Mouse (Mus musculus): Measurements from ENCODE around the gene Bach1. TPM values are rescaled to one million over a fixed set of nuclear protein-coding genes. Genes with fewer than 3 reads are reported as not detected.

The Bach1 gene
- 19.2 and 19.3 TPM in 2 replicates for polyA plus RNA-seq (2014; fragmentation: Nextera tagmentation; extraction: Ambion mirVana)

- Histone ChIP-seq H3K27me3 (ENCODE audit: control insufficient read depth, insufficient read depth, low read length) (no peaks in the 10 kb centered on the region), H3K4me3 (ENCODE audit: low read depth, low read length) (peak within 1 kb of the TSS; percentile 85), H3K27ac (ENCODE audit: low read depth, low read length) (peak within 1 kb of the TSS; percentile 88), H3K9me3 (ENCODE audit: control insufficient read depth, low read length) (no peaks in the 10 kb centered on the region), H3K36me3 (ENCODE audit: control insufficient read depth, insufficient read depth, low read length) (no peaks in the 10 kb centered on the region), H3K4me2 (peak within 1 kb of the TSS; percentile 76), H3K9ac (ENCODE audit: low read length) (peak within 1 kb of the TSS; percentile 95), H3K4me1 (ENCODE audit: control insufficient read depth, insufficient read depth, low read length) (peaks cover 9% of the 10 kb centered on the region)
- DNase-seq (ENCODE audit: low spot score, missing footprints) (peak; percentile 100), ATAC-seq (ENCODE audit: low FRiP score) (peak; percentile 95)
- under 1% methylated on average over 40 of the region's 84 CpGs for WGBS
Measured at GRCm38 (mm10) chr16:87698692-87699305, at the start of gene Bach1. TSS of gene Bach1 (plus strand) at chr16:87698945.

GRCm38 (mm10) chr16:87652344-87652743 lies 46.4 kb upstream of the Bach1 start:
- Histone ChIP-seq H3K4me1 (ENCODE audit: control insufficient read depth, insufficient read depth, low read length) (no peaks in the 10 kb centered on the region), H3K4me2 (no peak overlapping the region), H3K9me3 (ENCODE audit: control insufficient read depth, low read length) (no peaks in the 10 kb centered on the region), H3K36me3 (ENCODE audit: control insufficient read depth, insufficient read depth, low read length) (no peaks in the 10 kb centered on the region), H3K27me3 (ENCODE audit: control insufficient read depth, insufficient read depth, low read length) (no peaks in the 10 kb centered on the region), H3K27ac (ENCODE audit: low read depth, low read length) (no peak overlapping the region), H3K9ac (ENCODE audit: low read length) (no peak overlapping the region), H3K4me3 (ENCODE audit: low read depth, low read length) (no peak overlapping the region)
- no peak; the same call in 1 of the 2 replicates for ATAC-seq (ENCODE audit: low FRiP score)
- no peak for DNase-seq (ENCODE audit: low spot score, missing footprints)
- 72% methylated on average over 8 of the region's 8 CpGs for WGBS

GRCm38 (mm10) chr16:87652924-87653323 lies 45.8 kb upstream of the Bach1 start:
- no peaks in the 10 kb centered on the region for H3K27me3 ChIP-seq (ENCODE audit: control insufficient read depth, insufficient read depth, low read length)
- no peak overlapping the region for H3K4me3 ChIP-seq (ENCODE audit: low read depth, low read length)
- ATAC-seq (ENCODE audit: low FRiP score) = no peak
- H3K27ac ChIP-seq (ENCODE audit: low read depth, low read length) = no peak overlapping the region
- H3K9me3 ChIP-seq (ENCODE audit: control insufficient read depth, low read length) = no peaks in the 10 kb centered on the region
- no peaks in the 10 kb centered on the region for H3K4me1 ChIP-seq (ENCODE audit: control insufficient read depth, insufficient read depth, low read length)
- 90% methylated on average over 13 of the region's 13 CpGs for WGBS
- H3K9ac ChIP-seq (ENCODE audit: low read length) = no peak overlapping the region
- DNase-seq (ENCODE audit: low spot score, missing footprints) = no peak
- H3K36me3 ChIP-seq (ENCODE audit: control insufficient read depth, insufficient read depth, low read length) = no peaks in the 10 kb centered on the region
- no peak overlapping the region for H3K4me2 ChIP-seq

GRCm38 (mm10) chr16:87654016-87654575 lies 44.6 kb upstream of the Bach1 start:
- 87% methylated on average over 11 of the region's 11 CpGs for WGBS
- no peaks in the 10 kb centered on the region for H3K4me1 ChIP-seq (ENCODE audit: control insufficient read depth, insufficient read depth, low read length)
- no peak for DNase-seq (ENCODE audit: low spot score, missing footprints)

GRCm38 (mm10) chr16:87655005-87655404 lies 43.7 kb upstream of the Bach1 start:
- Histone ChIP-seq H3K27ac (ENCODE audit: low read depth, low read length) (no peak overlapping the region), H3K27me3 (ENCODE audit: control insufficient read depth, insufficient read depth, low read length) (no peaks in the 10 kb centered on the region), H3K4me2 (no peak overlapping the region), H3K9me3 (ENCODE audit: control insufficient read depth, low read length) (no peaks in the 10 kb centered on the region), H3K4me1 (ENCODE audit: control insufficient read depth, insufficient read depth, low read length) (no peaks in the 10 kb centered on the region), H3K9ac (ENCODE audit: low read length) (no peak overlapping the region), H3K4me3 (ENCODE audit: low read depth, low read length) (no peak overlapping the region), H3K36me3 (ENCODE audit: control insufficient read depth, insufficient read depth, low read length) (no peaks in the 10 kb centered on the region)
- WGBS = 87% methylated on average over 5 of the region's 5 CpGs
- no peak for ATAC-seq (ENCODE audit: low FRiP score)
- no peak for DNase-seq (ENCODE audit: low spot score, missing footprints)

More at GRCm38 (mm10) chr16:87654016-87654575, 44.6 kb upstream of the Bach1 start:
- Histone ChIP-seq H3K27ac (ENCODE audit: low read depth, low read length) (no peak overlapping the region), H3K9me3 (ENCODE audit: control insufficient read depth, low read length) (no peaks in the 10 kb centered on the region), H3K4me3 (ENCODE audit: low read depth, low read length) (no peak overlapping the region), H3K36me3 (ENCODE audit: control insufficient read depth, insufficient read depth, low read length) (no peaks in the 10 kb centered on the region), H3K4me2 (no peak overlapping the region), H3K27me3 (ENCODE audit: control insufficient read depth, insufficient read depth, low read length) (no peaks in the 10 kb centered on the region), H3K9ac (ENCODE audit: low read length) (no peak overlapping the region)
- ATAC-seq (ENCODE audit: low FRiP score) = no peak

- WGBS = 87% methylated on average over 9 of the region's 9 CpGs
- Histone ChIP-seq H3K4me3 (ENCODE audit: low read depth, low read length) (no peak overlapping the region), H3K9me3 (ENCODE audit: control insufficient read depth, low read length) (no peaks in the 10 kb centered on the region), H3K27me3 (ENCODE audit: control insufficient read depth, insufficient read depth, low read length) (no peaks in the 10 kb centered on the region), H3K4me2 (no peak overlapping the region), H3K9ac (ENCODE audit: low read length) (no peak overlapping the region), H3K36me3 (ENCODE audit: control insufficient read depth, insufficient read depth, low read length) (no peaks in the 10 kb centered on the region), H3K4me1 (ENCODE audit: control insufficient read depth, insufficient read depth, low read length) (no peaks in the 10 kb centered on the region), H3K27ac (ENCODE audit: low read depth, low read length) (no peak overlapping the region)
- ATAC-seq (ENCODE audit: low FRiP score) = no peak
- no peak for DNase-seq (ENCODE audit: low spot score, missing footprints)
Measured at GRCm38 (mm10) chr16:87655579-87655978, 43.2 kb upstream of the Bach1 start.

GRCm38 (mm10) chr16:87656771-87657170 lies 42.0 kb upstream of the Bach1 start:
- Histone ChIP-seq H3K4me2 (no peak overlapping the region), H3K27ac (ENCODE audit: low read depth, low read length) (no peak overlapping the region), H3K27me3 (ENCODE audit: control insufficient read depth, insufficient read depth, low read length) (no peaks in the 10 kb centered on the region), H3K4me1 (ENCODE audit: control insufficient read depth, insufficient read depth, low read length) (no peaks in the 10 kb centered on the region), H3K36me3 (ENCODE audit: control insufficient read depth, insufficient read depth, low read length) (no peaks in the 10 kb centered on the region), H3K9me3 (ENCODE audit: control insufficient read depth, low read length) (no peaks in the 10 kb centered on the region), H3K9ac (ENCODE audit: low read length) (no peak overlapping the region), H3K4me3 (ENCODE audit: low read depth, low read length) (no peak overlapping the region)
- ATAC-seq (ENCODE audit: low FRiP score) (no peak), DNase-seq (ENCODE audit: low spot score, missing footprints) (no peak)
- 83% methylated on average over 4 of the region's 4 CpGs for WGBS

- WGBS = 98% methylated on average over 9 of the region's 9 CpGs
- DNase-seq (ENCODE audit: low spot score, missing footprints) = no peak
- no peak overlapping the region for H3K27ac ChIP-seq (ENCODE audit: low read depth, low read length)
- no peak overlapping the region for H3K4me2 ChIP-seq
- no peaks in the 10 kb centered on the region for H3K36me3 ChIP-seq (ENCODE audit: control insufficient read depth, insufficient read depth, low read length)
- no peaks in the 10 kb centered on the region for H3K27me3 ChIP-seq (ENCODE audit: control insufficient read depth, insufficient read depth, low read length)
- no peak overlapping the region for H3K4me3 ChIP-seq (ENCODE audit: low read depth, low read length)
- H3K9me3 ChIP-seq (ENCODE audit: control insufficient read depth, low read length) = no peaks in the 10 kb centered on the region
- no peak overlapping the region for H3K9ac ChIP-seq (ENCODE audit: low read length)
- H3K4me1 ChIP-seq (ENCODE audit: control insufficient read depth, insufficient read depth, low read length) = no peaks in the 10 kb centered on the region
- ATAC-seq (ENCODE audit: low FRiP score) = no peak
Measured at GRCm38 (mm10) chr16:87657291-87657690, 41.5 kb upstream of the Bach1 start.

- H3K4me3 ChIP-seq (ENCODE audit: low read depth, low read length) = no peak overlapping the region
- H3K27ac ChIP-seq (ENCODE audit: low read depth, low read length) = no peak overlapping the region
- no peak for ATAC-seq (ENCODE audit: low FRiP score)
- H3K9me3 ChIP-seq (ENCODE audit: control insufficient read depth, low read length) = no peaks in the 10 kb centered on the region
- no peaks in the 10 kb centered on the region for H3K4me1 ChIP-seq (ENCODE audit: control insufficient read depth, insufficient read depth, low read length)
- peak; percentile 67 for DNase-seq (ENCODE audit: low spot score, missing footprints)
- no peak overlapping the region for H3K4me2 ChIP-seq
- no peaks in the 10 kb centered on the region for H3K36me3 ChIP-seq (ENCODE audit: control insufficient read depth, insufficient read depth, low read length)
- WGBS = 86% methylated on average over 12 of the region's 12 CpGs
- no peak overlapping the region for H3K9ac ChIP-seq (ENCODE audit: low read length)
- H3K27me3 ChIP-seq (ENCODE audit: control insufficient read depth, insufficient read depth, low read length) = no peaks in the 10 kb centered on the region
Measured at GRCm38 (mm10) chr16:87661024-87661471, 37.7 kb upstream of the Bach1 start.
